Mouse (Mus musculus) limb, embryonic 12.5 days (tissue): Measurements from ENCODE around the gene Rras2. TPM values are rescaled to one million over a fixed set of nuclear protein-coding genes. Genes with fewer than 3 reads are reported as not detected.
A peak's percentile ranks its signal among the peaks of the same experiment; 100 is the strongest.

Experiments used
- ATAC-seq: fragments of 200-750 bp; cut with Nextera tagmentation; 2 replicates; pipeline ENCODE4 v1.8.0; 2017; ENCODE audit warnings: low read depth, moderate TSS enrichment; ENCODE audit not compliant: insufficient number of reproducible peaks, insufficient read depth, low FRiP score, low TSS enrichment
- H3K27ac ChIP-seq: fragments of 300-500 bp; sonication (generic); 2 replicates; pipeline ENCODE4 v1.5.1; 2016; ENCODE audit warnings: mild to moderate bottlenecking, moderate library complexity
- H3K27me3 ChIP-seq: fragments of 300-500 bp; sonication (generic); 2 replicates; pipeline ENCODE4 v1.6.1; 2016; ENCODE audit warnings: mild to moderate bottlenecking, moderate library complexity
- H3K36me3 ChIP-seq: fragments of 300-500 bp; sonication (generic); 2 replicates; pipeline ENCODE4 v1.6.1; 2016; ENCODE audit warnings: mild to moderate bottlenecking, moderate library complexity
- H3K4me1 ChIP-seq: fragments of 300-500 bp; sonication (generic); replicated peaks from 2 replicates; pipeline ENCODE4 v1.6.1; 2016
- H3K4me2 ChIP-seq: fragments of 300-500 bp; sonication (generic); 2 replicates; pipeline ENCODE4 v1.6.1; 2016; ENCODE audit warnings: mild to moderate bottlenecking, moderate library complexity
- H3K4me3 ChIP-seq: fragments of 300-500 bp; sonication (generic); replicated peaks from 2 replicates; pipeline ENCODE4 v1.5.1; 2016; ENCODE audit warnings: mild to moderate bottlenecking
- H3K9ac ChIP-seq: fragments of 300-500 bp; sonication (generic); replicated peaks from 2 replicates; pipeline ENCODE4 v1.6.1; 2016; ENCODE audit warnings: mild to moderate bottlenecking, moderate library complexity
- H3K9me3 ChIP-seq: fragments of 300-500 bp; sonication (generic); 2 replicates; pipeline ENCODE4 v1.6.1; 2016; ENCODE audit warnings: mild to moderate bottlenecking, moderate library complexity
- WGBS: fragments of 180-500 bp; shearing (Covaris S2); methylation state at CpG from one replicate; pipeline ENCODE4 v1.1.7; 2016; 5-methylcytosine and 5-hydroxymethylcytosine counted together
- polyA plus RNA-seq: library from polyadenylated mRNA; unstranded; fragments of >200 nt; fragmentation: Nextera tagmentation; extraction: Ambion mirVana; gene quantifications from 2 replicates; pipeline ENCODE4 v1.2.1, GENCODE M21; 2016

Gene Rras2
- polyA plus RNA-seq, 1 experiment from 2014 or later, result 23.4 TPM

DNA sequence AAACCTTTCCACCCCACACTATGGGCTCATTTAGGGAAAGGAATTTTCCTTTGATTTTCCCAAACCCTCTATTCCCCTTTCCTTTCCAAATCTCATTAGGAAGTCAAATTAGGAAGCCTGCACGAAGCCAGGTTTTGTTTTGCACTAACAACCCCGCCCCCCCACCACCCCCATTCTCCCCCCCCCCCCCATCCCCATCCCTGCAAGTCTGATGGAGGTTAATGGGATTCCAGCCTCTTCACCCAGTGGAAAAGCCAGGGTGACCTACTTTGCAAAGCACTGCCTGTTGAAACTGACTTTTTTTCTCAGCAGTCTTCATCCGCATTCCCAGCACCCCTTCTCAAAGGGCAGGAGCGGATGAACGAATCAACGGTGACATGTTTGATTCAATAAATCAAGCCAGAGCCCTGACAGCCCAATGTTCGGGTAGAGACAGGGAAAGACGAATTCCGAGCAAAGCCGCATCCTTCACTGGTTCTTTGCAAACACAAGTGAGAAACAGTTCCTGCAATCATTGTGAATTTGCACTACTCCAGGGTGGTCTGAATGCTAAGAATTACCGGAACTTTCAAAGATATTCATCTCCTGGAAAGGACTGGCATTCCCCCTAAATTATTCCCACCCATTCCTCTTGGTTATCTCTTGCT is 97.4 kb downstream of the Rras2 start:
- Histone ChIP-seq H3K4me3 (peak overlapping the region; percentile 38), H3K4me2 (peak overlapping the region; percentile 64), H3K36me3 (no peaks in the 10 kb centered on the region), H3K9ac (peak overlapping the region; percentile 50), H3K27ac (no peak overlapping the region), H3K4me1 (no peaks in the 10 kb centered on the region), H3K9me3 (no peaks in the 10 kb centered on the region), H3K27me3 (peaks cover 7% of the 10 kb centered on the region; the same call in 1 of the 2 replicates)
- WGBS, result 9% methylated on average over 11 of the region's 11 CpGs
- ATAC-seq, result no peak; the same call in 1 of the 2 replicates

DNA sequence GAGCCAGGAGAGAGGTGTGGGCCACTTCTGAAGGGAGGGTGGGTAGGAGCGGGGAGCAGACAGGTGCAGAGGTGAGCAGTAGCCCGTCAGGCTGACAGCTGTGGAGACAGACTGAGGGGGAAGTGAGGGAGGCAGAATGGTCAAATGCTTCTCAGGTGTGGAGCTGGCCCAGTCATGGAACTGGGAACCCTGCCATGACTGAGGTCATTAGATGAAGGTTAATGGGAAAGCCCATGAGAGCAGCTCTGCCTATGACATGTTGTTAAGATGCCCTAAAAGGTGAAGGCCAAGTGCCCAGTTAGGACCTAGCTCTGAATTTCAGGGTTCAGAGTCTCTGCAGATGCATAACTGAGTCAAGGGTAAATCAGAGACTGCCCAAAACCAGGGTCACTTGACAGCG is 98.7 kb downstream of the Rras2 start:
- ATAC-seq, result no peak
- peaks cover 7% of the 10 kb centered on the region; the same call in 1 of the 2 replicates for H3K27me3 ChIP-seq
- WGBS, result 78% methylated on average over 3 of the region's 3 CpGs
- H3K4me1 ChIP-seq, result no peaks in the 10 kb centered on the region
- H3K9ac ChIP-seq, result no peak overlapping the region
- H3K9me3 ChIP-seq, result no peaks in the 10 kb centered on the region
- H3K4me3 ChIP-seq, result no peak overlapping the region
- H3K27ac ChIP-seq, result no peak overlapping the region
- H3K4me2 ChIP-seq, result no peak overlapping the region
- H3K36me3 ChIP-seq, result no peaks in the 10 kb centered on the region

DNA sequence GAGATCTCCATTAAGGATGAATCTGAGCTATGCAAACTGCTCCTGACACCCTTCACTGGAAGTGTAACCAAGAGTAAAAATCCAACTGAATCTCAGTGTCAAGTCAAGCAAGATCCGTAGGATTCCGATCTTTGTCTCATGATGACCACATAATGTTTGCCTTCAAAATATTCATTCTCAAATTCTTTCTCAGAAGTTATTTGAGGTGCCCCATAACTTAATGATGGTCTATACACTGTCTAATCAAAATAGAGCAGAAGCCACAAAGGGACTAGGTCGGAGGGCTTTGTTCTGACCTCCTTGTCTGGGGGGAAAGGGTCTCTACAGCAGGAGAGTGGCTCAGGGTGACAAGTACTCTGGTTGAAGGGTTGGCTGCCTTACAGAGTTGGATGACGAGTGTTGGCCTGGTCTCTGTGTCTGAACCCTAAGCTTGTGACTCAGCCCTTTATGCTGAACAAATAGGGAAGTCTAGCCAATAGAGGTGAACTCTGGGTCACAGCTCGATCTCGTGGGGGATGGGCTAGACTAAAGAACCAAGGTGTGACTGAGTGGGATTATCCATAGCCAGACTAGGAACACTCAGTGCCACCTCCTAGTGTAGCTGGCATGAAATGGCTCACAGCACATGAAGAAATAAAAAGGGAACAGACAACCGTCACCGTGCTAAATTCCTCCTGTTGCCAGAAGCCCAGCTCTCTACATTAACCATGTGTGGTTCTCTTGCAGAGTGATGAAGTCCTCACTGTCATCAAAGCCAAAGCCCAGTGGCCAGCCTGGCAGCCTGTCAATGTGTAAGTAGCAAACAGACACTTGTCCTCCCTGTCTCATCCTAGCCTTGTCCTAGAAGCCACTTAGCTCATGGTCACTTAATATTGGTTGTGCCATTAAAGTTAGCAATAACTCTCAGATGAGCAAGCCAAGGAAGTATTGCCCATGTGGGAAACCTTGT is 101.3 kb downstream of the Rras2 start:
- H3K27me3 ChIP-seq, result peaks cover 7% of the 10 kb centered on the region; the same call in 1 of the 2 replicates
- ATAC-seq, result no peak
- no peaks in the 10 kb centered on the region for H3K36me3 ChIP-seq
- H3K4me2 ChIP-seq, result no peak overlapping the region
- H3K9me3 ChIP-seq, result no peaks in the 10 kb centered on the region
- no peaks in the 10 kb centered on the region for H3K4me1 ChIP-seq
- H3K9ac ChIP-seq, result no peak overlapping the region
- H3K4me3 ChIP-seq, result no peak overlapping the region
- no peak overlapping the region for H3K27ac ChIP-seq
- WGBS, result 82% methylated on average over 8 of the region's 8 CpGs

DNA sequence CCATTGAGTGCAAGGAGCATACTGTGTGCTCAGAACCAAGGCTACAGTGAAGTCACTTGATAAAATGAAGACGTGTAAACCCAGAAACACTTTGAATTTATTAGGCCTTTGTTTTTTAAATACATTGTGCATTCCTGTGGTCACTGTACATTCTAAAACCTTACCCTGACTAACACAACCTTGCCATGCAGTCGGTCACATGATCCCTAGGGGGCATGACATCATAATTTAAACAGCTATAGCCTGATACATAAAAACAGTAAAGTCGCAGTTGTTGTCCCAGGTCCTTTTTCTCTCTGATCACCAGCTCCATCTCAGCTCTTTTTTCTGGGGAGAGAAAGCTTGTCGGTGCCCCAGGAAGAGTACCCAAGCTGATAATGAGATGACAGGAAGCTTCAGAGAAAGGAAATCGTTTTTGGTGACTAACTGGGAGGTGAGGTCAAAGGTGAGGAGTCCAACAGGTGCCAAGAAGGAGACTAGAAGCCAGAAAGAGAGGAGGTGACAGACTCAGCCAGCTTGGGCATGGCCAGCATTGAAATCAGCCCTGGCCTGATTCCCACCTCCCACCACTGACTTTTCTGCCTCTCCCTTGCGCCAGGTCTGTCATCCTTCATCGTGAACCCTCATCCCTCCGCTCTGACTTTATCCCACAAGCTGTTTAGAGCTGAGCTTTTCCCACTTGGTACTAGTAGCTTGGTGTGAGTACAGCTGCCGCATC is 105.7 kb downstream of the Rras2 start:
- Histone ChIP-seq H3K9ac (no peak overlapping the region), H3K4me3 (no peak overlapping the region), H3K27me3 (no peaks in the 10 kb centered on the region), H3K4me1 (no peaks in the 10 kb centered on the region), H3K36me3 (no peaks in the 10 kb centered on the region), H3K4me2 (no peak overlapping the region), H3K9me3 (no peaks in the 10 kb centered on the region), H3K27ac (no peak overlapping the region)
- ATAC-seq, result no peak
- WGBS, result 60% methylated on average over 9 of the region's 9 CpGs

DNA sequence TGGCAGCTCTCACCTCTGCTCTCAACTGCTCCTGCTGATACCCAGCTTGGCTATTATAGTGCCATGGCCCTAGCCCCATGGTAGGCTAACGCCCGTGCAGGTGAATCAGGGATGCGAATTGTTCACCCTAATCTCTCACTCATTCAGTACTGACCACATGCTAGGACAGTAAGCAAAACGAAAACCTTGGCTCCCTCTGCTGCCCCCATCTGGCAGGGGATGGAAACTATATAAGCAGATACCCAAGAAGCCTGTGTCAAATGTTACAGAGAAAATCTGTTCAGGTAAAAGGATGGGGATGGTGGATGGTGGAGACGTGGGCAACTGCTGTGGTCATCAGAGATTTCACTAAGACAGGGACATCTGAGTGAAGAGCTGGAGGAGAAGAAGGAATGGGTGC is 110.0 kb downstream of the Rras2 start:
- no peak overlapping the region for H3K27ac ChIP-seq
- H3K4me2 ChIP-seq, result no peak overlapping the region
- no peak overlapping the region for H3K4me3 ChIP-seq
- no peaks in the 10 kb centered on the region for H3K9me3 ChIP-seq
- no peaks in the 10 kb centered on the region for H3K36me3 ChIP-seq
- no peak for ATAC-seq
- peaks cover 12% of the 10 kb centered on the region; the same call in 1 of the 2 replicates for H3K27me3 ChIP-seq
- WGBS, result 75% methylated on average over 5 of the region's 5 CpGs
- H3K9ac ChIP-seq, result no peak overlapping the region
- H3K4me1 ChIP-seq, result no peaks in the 10 kb centered on the region

DNA sequence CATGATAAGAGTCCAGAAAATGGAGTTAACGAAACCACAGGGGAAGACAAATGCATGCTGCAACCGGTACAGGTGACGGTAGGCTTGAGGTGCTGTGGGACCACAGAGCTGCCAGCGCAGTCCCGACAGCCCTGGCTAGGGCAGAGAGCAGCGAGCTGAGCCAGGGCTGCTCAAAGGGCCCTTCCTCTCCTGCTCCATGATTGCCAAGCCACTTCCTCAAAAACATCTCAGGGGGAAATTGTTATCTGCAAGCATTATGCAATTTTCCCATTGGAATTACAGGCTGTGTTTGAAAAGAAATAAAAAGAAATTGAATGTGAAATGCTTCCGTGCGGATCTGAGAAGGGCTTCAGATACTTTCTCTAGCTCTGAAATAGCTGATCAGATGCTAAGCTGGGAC is 111.1 kb downstream of the Rras2 start:
- no peak overlapping the region for H3K4me2 ChIP-seq
- H3K9ac ChIP-seq, result no peak overlapping the region
- no peak overlapping the region for H3K27ac ChIP-seq
- 86% methylated on average over 8 of the region's 8 CpGs for WGBS
- no peaks in the 10 kb centered on the region for H3K4me1 ChIP-seq
- no peaks in the 10 kb centered on the region for H3K36me3 ChIP-seq
- no peaks in the 10 kb centered on the region for H3K9me3 ChIP-seq
- peaks cover 12% of the 10 kb centered on the region; the same call in 1 of the 2 replicates for H3K27me3 ChIP-seq
- H3K4me3 ChIP-seq, result no peak overlapping the region
- no peak for ATAC-seq

DNA sequence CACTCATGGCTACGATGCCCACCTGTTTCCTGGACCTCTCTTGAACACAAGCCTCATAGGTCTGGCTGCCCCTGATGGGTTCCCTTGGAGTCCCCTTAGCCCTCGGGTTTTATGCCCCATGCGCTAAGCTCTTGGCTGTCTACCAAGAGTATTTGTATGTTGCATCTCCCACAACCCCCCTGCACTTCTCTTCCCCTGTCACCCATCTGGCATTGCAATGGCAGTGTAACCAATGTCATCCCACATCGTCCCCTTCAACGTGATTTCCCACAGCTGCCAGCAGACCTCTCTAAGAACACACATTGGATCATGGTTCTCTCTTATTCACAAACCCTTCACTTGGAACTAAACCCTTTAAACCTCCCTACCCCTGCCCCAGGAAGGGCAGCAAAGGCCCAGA is 112.1 kb downstream of the Rras2 start:
- H3K27ac ChIP-seq, result no peak overlapping the region
- H3K4me3 ChIP-seq, result no peak overlapping the region
- H3K27me3 ChIP-seq, result peaks cover 12% of the 10 kb centered on the region; the same call in 1 of the 2 replicates
- no peak overlapping the region for H3K4me2 ChIP-seq
- H3K36me3 ChIP-seq, result no peaks in the 10 kb centered on the region
- H3K9ac ChIP-seq, result no peak overlapping the region
- H3K9me3 ChIP-seq, result no peaks in the 10 kb centered on the region
- H3K4me1 ChIP-seq, result no peaks in the 10 kb centered on the region
- WGBS, result 82% methylated on average over 5 of the region's 5 CpGs
- ATAC-seq, result no peak

DNA sequence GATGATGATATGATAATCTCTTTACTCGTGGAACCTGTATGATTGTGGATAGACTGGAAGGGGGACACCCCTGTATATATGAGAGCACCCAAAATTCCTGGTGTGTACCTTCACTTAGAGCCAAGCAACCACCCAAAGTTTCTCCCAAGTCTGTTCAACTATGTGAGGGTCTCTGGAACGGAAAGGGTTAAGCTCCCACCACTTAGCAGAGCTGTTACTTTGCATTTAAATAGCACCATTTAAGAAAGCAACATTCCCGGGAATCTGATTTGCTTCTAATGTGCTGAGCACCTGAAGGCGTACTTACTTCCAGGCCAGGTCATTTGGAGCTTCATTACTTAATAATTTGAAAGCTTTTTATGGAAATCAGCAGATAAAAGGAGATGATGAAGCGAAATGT is 113.4 kb downstream of the Rras2 start:
- H3K4me3 ChIP-seq, result no peak overlapping the region
- no peaks in the 10 kb centered on the region for H3K4me1 ChIP-seq
- no peak overlapping the region for H3K27ac ChIP-seq
- H3K9ac ChIP-seq, result no peak overlapping the region
- no peaks in the 10 kb centered on the region for H3K36me3 ChIP-seq
- H3K9me3 ChIP-seq, result no peaks in the 10 kb centered on the region
- H3K4me2 ChIP-seq, result no peak overlapping the region
- 19% methylated on average over 5 of the region's 5 CpGs for WGBS
- peaks cover 12% of the 10 kb centered on the region; the same call in 1 of the 2 replicates for H3K27me3 ChIP-seq
- ATAC-seq, result no peak

DNA sequence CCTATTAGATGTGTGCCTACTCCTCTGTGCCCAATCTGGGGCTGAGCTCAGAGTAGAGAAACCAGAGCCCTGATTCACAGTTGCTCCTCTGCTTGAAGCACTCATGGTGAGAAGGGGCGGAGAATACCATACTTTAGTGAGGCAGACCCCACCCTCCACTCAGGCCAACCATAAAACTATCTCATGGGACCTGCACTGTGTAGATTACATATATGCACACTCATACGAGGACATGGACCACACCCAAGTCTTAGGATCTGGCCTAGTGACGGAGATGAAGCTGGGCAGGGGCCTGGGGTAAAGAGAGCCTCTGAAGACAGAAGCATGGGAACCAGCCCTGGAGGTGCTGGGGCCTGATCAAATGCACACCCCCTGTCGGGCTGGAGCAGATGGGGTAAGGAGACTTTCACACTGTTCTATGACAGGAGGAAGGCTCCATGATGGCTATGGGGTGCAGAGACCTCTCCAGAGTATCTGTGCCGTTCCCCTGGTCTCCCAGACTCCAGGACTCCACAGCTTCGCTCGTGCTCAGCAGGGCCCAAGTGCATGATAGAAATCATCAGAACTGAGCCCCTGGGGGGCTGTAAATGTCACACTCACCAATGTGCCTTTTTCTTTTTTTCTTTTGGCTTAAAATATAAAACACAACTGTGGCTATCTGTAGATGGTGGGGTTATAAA is 119.8 kb downstream of the Rras2 start:
- Histone ChIP-seq H3K9ac (no peak overlapping the region), H3K9me3 (no peaks in the 10 kb centered on the region), H3K4me1 (no peaks in the 10 kb centered on the region), H3K4me2 (no peak overlapping the region), H3K36me3 (no peaks in the 10 kb centered on the region), H3K4me3 (no peak overlapping the region), H3K27me3 (no peaks in the 10 kb centered on the region), H3K27ac (no peak overlapping the region)
- WGBS, result 68% methylated on average over 7 of the region's 7 CpGs
- no peak for ATAC-seq
